Mouse (Mus musculus) left cerebral cortex, adult 2 months (tissue): ENCODE data around the gene Fam133b. TPM values are rescaled to one million over a fixed set of nuclear protein-coding genes. Genes with fewer than 3 reads are reported as not detected.

Source experiments
- DNase-seq, 2 experiments: peaks; one replicate each; pipeline ENCODE4 v3.0.0; 2021 to 2022; ENCODE audit warnings: low spot score in 2 of 2, mixed read lengths in 1 of 2; ENCODE audit errors: extremely low spot score in 1 of 2
- H3K27ac ChIP-seq: fragments of 200-600 bp; 2 replicates; pipeline ENCODE4 v1.8.1; 2022
- H3K4me3 ChIP-seq: fragments of 200-600 bp; 2 replicates; pipeline ENCODE4 v1.8.1; 2022
- CTCF ChIP-seq: fragments of 200-600 bp; IDR thresholded peaks from 2 replicates; pipeline ENCODE4 v1.8.1; 2022; ENCODE audit warnings: antibody characterized with exemption, mild to moderate bottlenecking, moderate library complexity
- intact Hi-C: fragments of 180-260 bp; cut with DNase I; formaldehyde crosslinking; loops from one replicate; pipeline ENCODE4 v1.15.1; 2025
- long read RNA-seq, 2 experiments: library from polyadenylated mRNA; stranded (forward); transcript quantifications; one replicate each; pipeline ENCODE4 v2.0.0; 2021; ENCODE audit warnings: borderline mapping rate in 2 of 2
- total RNA-seq, 2 experiments: library from RNA; stranded (reverse); gene quantifications; 2 replicates each; pipeline ENCODE4 v1.2.3; 2021

Gene Fam133b
- 10 to 100 TPM; 44.3 to 45.7 TPM for total RNA-seq
- long read RNA-seq, experiment 1, transcript Fam133b-201 (11 exons, 1,491 nt) = major isoform, 25 of 38 reads
- long read RNA-seq, experiment 1, partial matches to known transcripts = 4 of 38 reads
- long read RNA-seq, experiment 1, other reads (novel, unspliced or antisense) = 5 of 38 reads
- long read RNA-seq, experiment 2, transcript Fam133b-201 (11 exons, 1,491 nt) = major isoform, 25 of 36 reads
- long read RNA-seq, experiment 2, partial matches to known transcripts = 1 of 36 reads
- long read RNA-seq, experiment 2, other reads (novel, unspliced or antisense) = 5 of 36 reads

GRCm38 (mm10) chr5:3543629-3544479, at the start of gene Fam133b:
Fam133b (plus strand) TSS chr5:3543833.
- peak within 1 kb of the TSS; percentile 92 for H3K4me3 ChIP-seq
- intact Hi-C loops = loop anchor here (10.0 kb wide), 1 partner anchor 199 kb away; the partner anchor contains the start of gene Cdk6
- TF ChIP-seq CTCF = peak; percentile 99
- peak; percentile 97 to 99 for DNase-seq
- H3K27ac ChIP-seq = peak within 1 kb of the TSS; percentile 96

- Histone ChIP-seq H3K27ac (no peak overlapping the region), H3K4me3 (no peak overlapping the region)
- intact Hi-C loops = no loop called here
- TF ChIP-seq CTCF = no peak
- no peak for DNase-seq
Observed at GRCm38 (mm10) chr5:3493968-3494367, 49.7 kb upstream of the Fam133b start.

- H3K4me3 ChIP-seq = no peak overlapping the region
- DNase-seq = no peak
- intact Hi-C loops = no loop called here
- no peak for TF ChIP-seq CTCF
- no peak overlapping the region for H3K27ac ChIP-seq
Observed at GRCm38 (mm10) chr5:3494452-3495187, 49.0 kb upstream of the Fam133b start.

GRCm38 (mm10) chr5:3497505-3497925, 46.1 kb upstream of the Fam133b start:
- no peak for DNase-seq
- Histone ChIP-seq H3K27ac (no peak overlapping the region), H3K4me3 (no peak overlapping the region)
- intact Hi-C loops = no loop called here
- no peak for TF ChIP-seq CTCF

- DNase-seq = no peak
- no peak overlapping the region for H3K4me3 ChIP-seq
- H3K27ac ChIP-seq = no peak overlapping the region
- no peak for TF ChIP-seq CTCF
- intact Hi-C loops = no loop called here
Observed at GRCm38 (mm10) chr5:3500298-3500697, 43.3 kb upstream of the Fam133b start.

- Histone ChIP-seq H3K4me3 (no peak overlapping the region), H3K27ac (no peak overlapping the region)
- intact Hi-C loops = no loop called here
- no peak for TF ChIP-seq CTCF
- DNase-seq = no peak
Observed at GRCm38 (mm10) chr5:3500957-3501563, 42.6 kb upstream of the Fam133b start.

GRCm38 (mm10) chr5:3501564-3502001, 42.0 kb upstream of the Fam133b start:
- Histone ChIP-seq H3K27ac (no peak overlapping the region), H3K4me3 (no peak overlapping the region)
- intact Hi-C loops = no loop called here
- TF ChIP-seq CTCF = no peak
- DNase-seq = no peak

- no peak for TF ChIP-seq CTCF
- DNase-seq = no peak
- Histone ChIP-seq H3K27ac (no peak overlapping the region), H3K4me3 (no peak overlapping the region)
- intact Hi-C loops = no loop called here
Observed at GRCm38 (mm10) chr5:3502610-3503350, 40.9 kb upstream of the Fam133b start.

GRCm38 (mm10) chr5:3503373-3503772, 40.3 kb upstream of the Fam133b start:
- Histone ChIP-seq H3K27ac (no peak overlapping the region), H3K4me3 (no peak overlapping the region)
- DNase-seq = no peak
- no peak for TF ChIP-seq CTCF
- intact Hi-C loops = no loop called here

- DNase-seq = no peak
- H3K27ac ChIP-seq = no peak overlapping the region
- no peak overlapping the region for H3K4me3 ChIP-seq
- TF ChIP-seq CTCF = no peak
- intact Hi-C loops = no loop called here
Observed at GRCm38 (mm10) chr5:3503836-3504323, 39.8 kb upstream of the Fam133b start.

- no peak for DNase-seq
- Histone ChIP-seq H3K27ac (no peak overlapping the region), H3K4me3 (no peak overlapping the region)
- no peak for TF ChIP-seq CTCF
- intact Hi-C loops = no loop called here
Observed at GRCm38 (mm10) chr5:3504453-3504852, 39.2 kb upstream of the Fam133b start.
